In the genomic region with DNA sequence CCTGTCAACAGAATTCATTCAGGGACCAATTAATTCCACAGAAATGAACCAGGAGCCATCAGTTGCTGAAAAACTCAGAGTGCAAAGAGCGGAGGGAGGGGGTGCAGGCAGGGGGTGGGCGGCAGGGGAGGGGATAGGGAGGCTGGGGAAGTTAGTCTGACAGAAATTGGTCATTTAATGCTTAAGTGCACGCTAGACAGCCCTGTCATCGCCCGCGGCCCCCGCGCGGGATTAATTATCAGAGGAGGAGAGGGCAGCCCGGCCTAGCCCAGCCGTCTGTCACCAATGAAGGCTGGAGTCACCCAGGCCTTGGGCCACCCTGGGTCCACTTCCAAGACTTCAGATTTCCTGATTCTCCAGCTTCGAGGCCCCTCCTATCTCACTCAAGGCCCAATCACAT, we compare ENCODE assay signal across 23 mouse cellular contexts.
DNase-seq lines count a peak whose midpoint lies in the region; ATAC-seq and TF ChIP-seq lines count a peak whose summit lies in the region.
"Had no signal": no experiment of that assay in that cellular context is flagged by ENCODE, and none has a peak within 500 bp of the region (broad histone marks: within the 10 kb centered on the region; RNA-seq: fewer than 3 reads in every experiment).

No protein-coding gene starts in this region.

- 78% methylated on average over 12 of the region's 12 CpGs for WGBS in heart, adult 2 months
- 49% methylated on average over 9 of the region's 12 CpGs for WGBS in hindbrain, embryonic 12.5 days
- WGBS in hindbrain, embryonic 13.5 days = 49% methylated on average over 12 of the region's 12 CpGs
- WGBS in kidney, embryonic 16.5 days = 38% methylated on average over 12 of the region's 12 CpGs

- ATAC-seq in hindbrain, embryonic 12.5 days (ENCODE audit: low FRiP score) = peak; percentile 54; the same call in 1 of the 2 replicates
- ATAC-seq in hindbrain, embryonic 13.5 days (ENCODE audit: low FRiP score) = no peak
- peak; percentile 79; the same call in 1 of the 2 replicates for ATAC-seq in kidney, embryonic 16.5 days (ENCODE audit: low FRiP score, low TSS enrichment)
- ATAC-seq: CD4-positive, CD25-positive, alpha-beta regulatory T cell, adult 4 months; forebrain, embryonic 14.5 days had no signal

- intact Hi-C loops in heart, adult 2 months (cut with DNase I) = no loop called here

- no peak for TF ChIP-seq EP300 in heart, adult 2 months (IDR thresholded peaks at IDR 0.05; ENCODE audit: insufficient read depth, low read depth, low read length)

- peak; percentile 41 for DNase-seq in heart, adult 11 months
- no peak for DNase-seq in heart, adult 2 months
- no peak for DNase-seq in kidney, adult 18-20 months
- peak; percentile 33 for DNase-seq in retina, embryonic 14.5 days (ENCODE audit: low spot score)
- DNase-seq: adrenal gland, adult 8-10 months; adrenal gland, postnatal 36 days; B cell, adult 2 months; cerebellum, adult 2 months; cerebellum, postnatal 10 days; gastrocnemius, adult 2 months; gastrocnemius, postnatal 25 days had no signal

- no peaks in the 10 kb centered on the region for H3K9me3 ChIP-seq in hindbrain, embryonic 12.5 days (replicated peaks)
- no peaks in the 10 kb centered on the region for H3K9me3 ChIP-seq in hindbrain, embryonic 13.5 days
- no peaks in the 10 kb centered on the region for H3K9me3 ChIP-seq in kidney, embryonic 16.5 days (ENCODE audit: low read length)
- H3K9me3 ChIP-seq: embryonic facial prominence, embryonic 15.5 days; forebrain, embryonic 10.5 days; G1E; heart, embryonic 15.5 days; hindbrain, embryonic 15.5 days had no signal

- H3K79me2 ChIP-seq in heart, adult 2 months (replicated peaks; ENCODE audit: control insufficient read depth, insufficient read depth, low read length) = no peaks in the 10 kb centered on the region

- H3K9ac ChIP-seq in heart, adult 2 months (ENCODE audit: low read depth, low read length) = no peak overlapping the region
- H3K9ac ChIP-seq in hindbrain, embryonic 12.5 days = no peak overlapping the region
- H3K9ac ChIP-seq in hindbrain, embryonic 13.5 days = no peak overlapping the region
- H3K9ac ChIP-seq in kidney, embryonic 16.5 days (replicated peaks; ENCODE audit: low read length) = no peak overlapping the region
- H3K9ac ChIP-seq: embryonic facial prominence, embryonic 15.5 days; heart, embryonic 15.5 days; hindbrain, embryonic 15.5 days had no signal

- no peaks in the 10 kb centered on the region for H3K36me3 ChIP-seq in heart, adult 2 months (ENCODE audit: control insufficient read depth, insufficient read depth, low read length)
- no peaks in the 10 kb centered on the region for H3K36me3 ChIP-seq in hindbrain, embryonic 12.5 days
- H3K36me3 ChIP-seq in hindbrain, embryonic 13.5 days = no peaks in the 10 kb centered on the region
- H3K36me3 ChIP-seq in kidney, embryonic 16.5 days (ENCODE audit: insufficient read depth, low read length) = no peaks in the 10 kb centered on the region
- H3K36me3 ChIP-seq: embryonic facial prominence, embryonic 15.5 days; forebrain, embryonic 10.5 days; G1E; heart, embryonic 15.5 days; hindbrain, embryonic 15.5 days had no signal

- no peaks in the 10 kb centered on the region for H3K27me3 ChIP-seq in heart, adult 2 months (ENCODE audit: control insufficient read depth, insufficient read depth, low read length)
- peaks cover 5% of the 10 kb centered on the region for H3K27me3 ChIP-seq in hindbrain, embryonic 12.5 days
- peaks cover 17% of the 10 kb centered on the region for H3K27me3 ChIP-seq in hindbrain, embryonic 13.5 days
- no peaks in the 10 kb centered on the region for H3K27me3 ChIP-seq in kidney, embryonic 16.5 days (ENCODE audit: insufficient read depth, low read length)
- H3K27me3 ChIP-seq: hindbrain, embryonic 15.5 days had no signal

- H3K4me3 ChIP-seq in heart, adult 2 months = no peak overlapping the region
- H3K4me3 ChIP-seq in hindbrain, embryonic 12.5 days = no peak overlapping the region
- no peak overlapping the region for H3K4me3 ChIP-seq in hindbrain, embryonic 13.5 days
- no peak overlapping the region for H3K4me3 ChIP-seq in kidney, embryonic 16.5 days (ENCODE audit: low read length)
- H3K4me3 ChIP-seq: embryonic facial prominence, embryonic 15.5 days; erythroblast, embryonic 14.5 days; forebrain, embryonic 10.5 days; gastrocnemius, adult 2 months; heart, embryonic 15.5 days; hindbrain, embryonic 15.5 days had no signal

- no peak for TF ChIP-seq CTCF in heart, adult 2 months (IDR thresholded peaks at IDR 0.05)

- no peak overlapping the region for H3K27ac ChIP-seq in heart, adult 2 months
- H3K27ac ChIP-seq in hindbrain, embryonic 12.5 days = no peak overlapping the region
- no peak overlapping the region for H3K27ac ChIP-seq in hindbrain, embryonic 13.5 days
- H3K27ac ChIP-seq in kidney, embryonic 16.5 days (ENCODE audit: low read length) = no peak overlapping the region
- H3K27ac ChIP-seq: embryonic facial prominence, embryonic 15.5 days; forebrain, embryonic 10.5 days; gastrocnemius, adult 2 months; heart, embryonic 15.5 days; hindbrain, embryonic 15.5 days had no signal

- no peak for TF ChIP-seq POLR2A in heart, adult 2 months (IDR thresholded peaks at IDR 0.05; ENCODE audit: insufficient read depth, low read depth, low read length)

- no peak overlapping the region for H3K4me2 ChIP-seq in hindbrain, embryonic 12.5 days (replicated peaks)
- no peak overlapping the region for H3K4me2 ChIP-seq in hindbrain, embryonic 13.5 days
- H3K4me2 ChIP-seq in kidney, embryonic 16.5 days (replicated peaks; ENCODE audit: low read depth, low read length) = no peak overlapping the region
- H3K4me2 ChIP-seq: embryonic facial prominence, embryonic 15.5 days; heart, embryonic 11.5 days; heart, embryonic 15.5 days; hindbrain, embryonic 15.5 days had no signal

- H3K4me1 ChIP-seq in heart, adult 2 months (ENCODE audit: control insufficient read depth, insufficient read depth, low read length) = no peaks in the 10 kb centered on the region
- 0 out of 2 replicates have a peak, but pooled peaks cover 3% of the 10 kb centered on the region for H3K4me1 ChIP-seq in hindbrain, embryonic 12.5 days
- H3K4me1 ChIP-seq in hindbrain, embryonic 13.5 days (replicated peaks) = 0 out of 2 replicates have a peak, but pooled peaks cover 5% of the 10 kb centered on the region
- H3K4me1 ChIP-seq in kidney, embryonic 16.5 days (ENCODE audit: insufficient read depth, low read length) = peaks cover 9% of the 10 kb centered on the region
- H3K4me1 ChIP-seq: embryonic facial prominence, embryonic 15.5 days; heart, embryonic 15.5 days; hindbrain, embryonic 15.5 days had no signal

Comparison
In these comparisons a context has a peak if more than half of its experiments do, and no peak if none do; other contexts are left out.
1. DNase-seq: peak in heart, adult 11 months (single experiment) and retina, embryonic 14.5 days (single experiment); none in heart, adult 2 months (0 of 2) and kidney, adult 18-20 months (single experiment).